Mouse (Mus musculus): ENCODE results near the gene Olfr818.
"Not testable (repeated sequence)": the region's sequence is repeated elsewhere in the genome, so short reads cannot be mapped to it uniquely, and the experiment has no call there.

The Olfr818 gene

DNA sequence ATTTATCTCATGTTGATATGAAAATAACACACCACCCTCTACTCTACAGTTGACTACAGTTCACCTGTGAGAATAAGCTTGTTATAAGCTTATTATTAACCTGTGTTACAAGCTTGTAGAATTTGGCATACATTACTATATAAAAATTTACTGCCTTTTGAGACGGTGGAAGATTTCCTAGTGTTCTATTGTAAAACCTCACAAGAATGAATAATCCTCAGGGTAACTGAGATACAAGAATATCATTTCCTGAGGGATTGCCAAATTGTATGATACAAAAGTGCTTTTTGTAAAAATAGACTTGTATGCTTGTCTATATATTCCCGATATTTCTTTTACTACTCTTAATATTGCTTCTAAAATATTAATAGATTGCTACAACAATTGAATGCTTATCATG is at the start of gene Olfr818:
TSS of gene Olfr818 (minus strand) at position 101 of the 400 bp plus-strand sequence.
- DNase-seq = no peak

DNA sequence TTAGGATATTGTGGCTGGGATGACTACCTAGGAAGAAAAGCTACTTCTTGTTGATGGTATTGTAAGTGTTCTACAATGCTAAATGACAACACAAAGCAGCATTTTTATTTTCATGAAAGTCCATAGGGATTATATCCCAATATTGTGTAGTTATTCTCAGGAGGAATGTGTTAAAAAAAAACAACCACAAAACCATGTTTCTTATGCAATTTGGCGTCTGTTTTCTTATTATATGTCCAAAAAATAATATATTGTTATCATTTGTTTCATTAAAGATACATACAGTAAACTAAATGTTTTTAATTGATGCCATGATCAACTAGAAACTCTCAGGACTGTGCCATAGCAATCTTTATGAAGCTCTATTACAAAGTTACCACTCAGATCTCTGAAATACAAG is 36.1 kb upstream of the Olfr818 start, which contains the start of gene Gm10310:
TSS of gene Gm10310 (minus strand) at position 101 of the 400 bp plus-strand sequence.
- not testable (repeated sequence) for DNase-seq

DNA sequence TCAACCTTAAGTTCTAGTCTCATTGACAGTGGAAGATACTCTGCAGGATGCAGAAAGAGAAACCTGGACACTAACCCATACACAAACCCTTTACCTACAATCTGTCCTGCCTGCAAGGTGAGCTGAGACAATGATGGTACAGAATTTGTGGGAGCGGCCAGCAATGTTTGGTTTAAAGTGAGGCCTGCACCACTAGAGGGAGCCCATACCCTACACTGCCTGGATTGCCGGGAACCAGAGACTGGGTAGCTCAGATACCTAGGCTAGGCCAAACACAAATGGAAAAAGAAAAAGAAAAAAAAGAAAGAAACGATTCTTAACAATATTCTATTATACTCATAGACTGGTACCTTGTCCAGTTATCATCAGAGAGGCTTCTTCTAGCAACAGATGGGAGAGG is 33.0 kb upstream of the Olfr818 start:
- not testable (repeated sequence) for DNase-seq

DNA sequence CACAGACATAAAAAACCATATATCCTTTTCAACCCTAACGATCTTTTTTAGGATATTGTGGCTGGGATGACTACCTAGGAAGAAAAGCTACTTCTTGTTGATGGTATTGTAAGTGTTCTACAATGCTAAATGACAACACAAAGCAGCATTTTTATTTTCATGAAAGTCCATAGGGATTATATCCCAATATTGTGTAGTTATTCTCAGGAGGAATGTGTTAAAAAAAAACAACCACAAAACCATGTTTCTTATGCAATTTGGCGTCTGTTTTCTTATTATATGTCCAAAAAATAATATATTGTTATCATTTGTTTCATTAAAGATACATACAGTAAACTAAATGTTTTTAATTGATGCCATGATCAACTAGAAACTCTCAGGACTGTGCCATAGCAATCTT is 27.1 kb upstream of the Olfr818 start, which contains the start of gene Olfr247:
TSS of gene Olfr247 (minus strand) at position 101 of the 400 bp plus-strand sequence.
- not testable (repeated sequence) for DNase-seq

DNA sequence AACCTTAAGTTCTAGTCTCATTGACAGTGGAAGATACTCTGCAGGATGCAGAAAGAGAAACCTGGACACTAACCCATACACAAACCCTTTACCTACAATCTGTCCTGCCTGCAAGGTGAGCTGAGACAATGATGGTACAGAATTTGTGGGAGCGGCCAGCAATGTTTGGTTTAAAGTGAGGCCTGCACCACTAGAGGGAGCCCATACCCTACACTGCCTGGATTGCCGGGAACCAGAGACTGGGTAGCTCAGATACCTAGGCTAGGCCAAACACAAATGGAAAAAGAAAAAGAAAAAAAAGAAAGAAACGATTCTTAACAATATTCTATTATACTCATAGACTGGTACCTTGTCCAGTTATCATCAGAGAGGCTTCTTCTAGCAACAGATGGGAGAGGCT is 24.1 kb upstream of the Olfr818 start:
- not testable (repeated sequence) for DNase-seq

DNA sequence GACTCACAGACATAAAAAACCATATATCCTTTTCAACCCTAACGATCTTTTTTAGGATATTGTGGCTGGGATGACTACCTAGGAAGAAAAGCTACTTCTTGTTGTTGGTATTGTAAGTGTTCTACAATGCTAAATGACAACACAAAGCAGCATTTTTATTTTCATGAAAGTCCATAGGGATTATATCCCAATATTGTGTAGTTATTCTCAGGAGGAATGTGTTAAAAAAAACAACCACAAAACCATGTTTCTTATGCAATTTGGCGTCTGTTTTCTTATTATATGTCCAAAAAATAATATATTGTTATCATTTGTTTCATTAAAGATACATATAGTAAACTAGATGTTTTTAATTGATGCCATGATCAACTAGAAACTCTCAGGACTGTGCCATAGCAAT is 18.3 kb upstream of the Olfr818 start, which contains the start of gene Olfr819:
TSS of gene Olfr819 (minus strand) at position 101 of the 400 bp plus-strand sequence.
- DNase-seq = not testable (repeated sequence)

DNA sequence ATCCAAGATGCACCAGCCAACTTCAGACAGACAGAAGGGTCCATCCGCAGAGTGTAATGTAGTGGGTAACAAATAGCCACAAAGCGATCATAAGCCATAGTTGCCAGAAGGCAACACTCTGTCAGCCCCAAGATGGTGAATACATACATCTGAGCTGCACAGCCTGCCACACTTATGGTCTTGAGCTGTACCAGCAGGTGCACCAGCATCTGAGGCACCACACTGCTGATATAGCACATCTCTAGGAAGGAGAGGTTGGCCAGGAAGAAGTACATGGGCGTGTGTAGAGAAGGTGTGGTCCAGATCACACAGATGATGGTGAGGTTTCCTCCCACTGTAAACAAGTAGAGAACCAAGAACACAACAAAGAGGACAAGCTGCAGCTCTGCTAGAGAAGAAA is 17.3 kb upstream of the Olfr818 start:
- DNase-seq = not testable (repeated sequence)

DNA sequence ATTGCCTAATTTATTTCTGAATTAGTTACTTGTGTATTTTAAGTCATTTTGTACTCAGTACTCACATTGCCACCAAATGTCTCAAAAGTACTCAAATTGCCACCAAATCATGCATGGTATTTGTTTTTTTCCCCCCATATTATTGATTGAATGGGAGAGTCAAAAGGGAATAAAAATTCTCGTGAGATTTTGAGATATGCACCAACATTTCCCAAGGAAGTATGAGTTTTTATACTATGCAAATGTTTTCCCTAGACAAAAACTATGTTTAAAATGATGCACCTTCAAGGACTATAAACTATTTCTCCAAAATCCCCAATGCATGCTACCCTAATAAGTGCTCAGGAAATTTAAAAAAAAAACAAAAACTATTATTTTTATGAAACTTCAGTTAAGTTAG is 33.4 kb downstream of the Olfr818 start, which contains the start of gene Olfr816:
TSS of gene Olfr816 (minus strand) at position 101 of the 400 bp plus-strand sequence.
- no peak for DNase-seq

DNA sequence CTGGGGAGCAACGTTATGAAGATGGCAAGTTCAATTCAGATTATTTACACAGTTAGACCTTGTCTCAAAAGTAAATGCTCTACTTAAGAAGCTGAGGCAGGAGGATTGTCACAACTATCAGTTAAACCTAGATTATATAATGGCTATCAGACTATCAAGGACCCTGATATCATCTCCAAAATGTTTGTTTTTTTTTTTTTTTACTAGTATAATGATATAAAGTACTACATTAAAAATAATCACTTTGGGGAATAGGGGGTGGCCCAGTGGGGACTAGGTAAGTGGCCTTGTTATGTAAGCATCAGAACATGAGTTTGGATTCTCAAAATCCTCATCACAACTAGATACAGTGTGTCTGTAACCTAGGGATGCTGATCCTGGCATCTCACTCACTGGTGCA is 43.1 kb downstream of the Olfr818 start, which contains the start of gene Olfr815:
TSS of gene Olfr815 (minus strand) at position 101 of the 400 bp plus-strand sequence.
- DNase-seq = not testable (repeated sequence)

All from lung, postnatal 4 days (tissue).